Mouse (Mus musculus) ovary, adult 18-20 months (tissue): Measurements from ENCODE around the gene P2rx4.

Experiments used
- DNase-seq: peaks from one replicate; pipeline ENCODE4 v3.0.0; 2022; ENCODE audit warnings: low spot score, mixed read lengths

Gene P2rx4

DNA sequence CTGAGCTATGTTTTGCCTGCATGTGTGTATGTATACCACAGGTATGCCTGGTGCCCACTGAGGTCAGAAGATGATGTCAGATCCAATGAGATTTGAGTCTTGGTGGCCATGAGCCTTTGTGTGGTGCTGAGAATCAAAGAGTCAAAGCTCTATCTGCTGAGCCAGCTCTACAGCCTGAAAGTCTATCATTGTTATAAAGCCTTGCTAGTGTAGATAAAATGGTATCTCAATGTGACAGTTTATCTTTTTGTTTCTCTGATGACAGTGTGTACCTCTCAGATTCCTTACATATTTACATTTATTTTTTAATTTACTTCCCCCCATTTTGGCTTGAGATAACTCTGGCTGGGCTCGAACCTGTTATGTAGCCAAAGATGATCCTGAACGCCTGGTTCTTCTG, 3.8 kb upstream of the P2rx4 start:
- no peak for DNase-seq

DNA sequence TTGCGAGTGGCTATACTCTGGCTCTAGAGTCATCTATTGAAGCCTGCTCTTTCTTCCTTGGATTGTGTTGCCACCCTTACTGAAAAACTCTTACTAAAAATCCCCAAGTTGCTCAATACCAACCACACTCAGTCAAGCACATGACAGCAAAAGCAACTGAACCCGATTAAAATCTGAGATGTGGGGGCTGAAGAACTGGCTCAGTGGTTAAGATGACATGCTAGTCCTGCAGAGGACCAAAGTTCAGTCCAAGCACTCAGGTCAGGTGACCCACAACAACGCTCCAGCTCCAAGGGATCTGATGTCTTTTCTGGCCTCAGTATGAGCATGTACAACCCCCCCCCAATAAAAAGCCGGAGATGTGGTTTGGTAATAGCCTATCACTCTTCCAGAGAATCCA, 2.8 kb upstream of the P2rx4 start:
- DNase-seq: no peak

DNA sequence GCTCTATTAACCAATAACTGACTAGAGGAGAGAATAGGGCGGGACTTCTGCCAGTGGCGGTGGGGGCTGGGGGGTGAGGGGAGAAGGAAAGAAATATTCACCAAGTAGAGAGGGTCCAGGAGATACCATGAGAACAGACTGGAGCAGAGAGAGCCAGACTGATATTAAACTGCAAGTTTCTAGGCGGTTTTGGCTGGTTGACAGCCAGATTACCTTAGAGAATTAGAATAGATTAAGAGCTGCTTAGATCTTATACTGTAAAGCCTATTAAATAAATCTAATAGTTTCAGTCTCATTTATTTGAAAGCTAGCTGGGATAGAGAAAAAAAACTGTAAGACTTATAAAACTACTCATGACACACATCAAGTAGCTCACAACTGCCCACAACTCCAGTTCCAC, 2.2 kb upstream of the P2rx4 start:
- DNase-seq: no peak

DNA sequence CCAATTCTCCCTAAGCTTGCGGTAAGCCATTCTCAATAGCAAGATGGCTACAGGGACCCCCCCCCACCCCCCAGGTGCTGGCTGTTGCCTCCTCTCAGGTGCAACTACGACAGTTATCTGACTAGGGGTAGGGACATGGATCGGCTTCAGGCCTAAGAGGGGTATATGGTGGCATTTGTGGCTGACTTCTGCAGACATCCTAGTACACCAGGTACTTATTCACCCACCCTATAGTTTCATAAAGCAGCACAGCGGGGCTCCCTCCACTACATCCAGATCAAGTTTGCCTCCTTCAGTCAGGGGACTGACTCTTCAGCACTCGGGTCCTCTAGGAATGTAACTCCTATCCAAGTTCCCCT, 448 bp upstream of the P2rx4 start:
- no peak for DNase-seq

DNA sequence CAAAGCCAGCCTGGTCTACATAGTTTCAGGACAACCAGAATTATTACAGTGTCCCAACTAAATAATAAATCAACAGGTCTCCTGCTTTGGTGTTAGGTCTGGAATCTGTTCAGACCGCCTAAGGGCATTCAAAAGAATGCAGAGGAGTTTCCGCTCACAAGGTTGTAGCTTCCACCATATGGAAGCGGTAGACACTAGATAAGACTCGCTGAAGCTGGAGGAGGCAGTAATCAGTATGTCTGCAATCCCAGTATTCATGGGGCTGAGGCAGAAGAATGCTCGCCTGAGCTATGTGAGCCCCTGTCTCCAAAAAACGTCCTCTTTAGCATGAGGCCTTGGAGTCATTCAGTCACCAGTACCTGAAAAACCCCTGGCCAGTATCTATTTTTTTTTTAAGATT, 1.5 kb downstream of the P2rx4 start:
- DNase-seq: no peak

DNA sequence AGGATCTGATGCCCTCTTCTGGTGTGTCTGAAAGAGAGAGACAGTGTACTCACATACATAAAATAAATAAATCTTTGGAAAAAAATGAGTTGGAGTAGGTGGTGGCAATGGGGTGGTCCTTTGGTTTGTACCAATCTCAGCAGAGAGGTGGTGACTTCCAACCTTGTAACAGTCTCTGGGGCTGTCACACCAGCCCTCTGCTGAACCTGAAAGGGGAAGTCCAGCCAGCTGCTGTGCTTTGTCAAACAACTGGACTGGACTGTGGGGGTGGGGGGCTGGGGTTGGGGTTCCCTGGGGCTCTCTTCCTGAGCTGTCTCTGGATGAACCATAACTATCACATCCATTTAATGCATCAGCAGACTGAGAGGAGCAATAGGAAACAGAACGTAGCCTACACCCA, 8.4 kb downstream of the P2rx4 start:
- DNase-seq: no peak

DNA sequence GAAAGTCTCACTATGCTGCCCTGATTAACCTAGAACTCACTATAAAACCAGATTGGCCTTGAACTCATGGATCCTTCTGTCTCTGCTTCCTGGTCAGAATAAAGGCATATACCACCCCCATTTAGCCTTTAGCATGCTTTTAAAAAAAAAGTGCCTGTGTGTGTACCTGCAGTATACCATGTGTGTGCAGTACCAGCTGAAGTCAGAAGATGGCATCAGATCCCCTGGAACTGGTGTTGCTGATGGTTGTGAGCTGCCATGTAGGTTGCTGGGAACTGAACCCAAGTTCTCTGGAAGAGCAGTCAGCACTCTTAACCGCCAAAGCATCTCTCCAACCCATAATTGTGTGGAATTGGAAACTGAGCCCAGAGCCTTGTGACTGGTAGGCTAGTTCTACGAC, 9.4 kb downstream of the P2rx4 start:
- DNase-seq: no peak

DNA sequence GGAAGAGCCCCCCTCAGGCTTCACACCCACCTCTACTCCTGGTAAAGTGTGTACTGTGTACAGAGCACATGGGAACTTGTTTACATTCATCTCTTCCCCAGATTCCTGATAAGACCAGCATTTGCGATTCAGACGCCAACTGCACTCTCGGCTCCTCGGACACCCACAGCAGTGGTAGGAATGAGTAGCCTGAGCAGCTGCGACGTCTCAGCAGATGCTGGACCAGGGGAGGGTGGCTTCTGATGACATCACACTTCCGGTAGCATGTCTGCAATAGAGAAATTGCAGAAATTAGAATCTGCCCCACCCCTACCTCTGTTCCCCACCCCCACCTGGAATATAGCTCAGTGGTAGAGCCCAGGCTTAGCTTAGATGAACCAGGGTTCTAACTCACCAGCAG, 11.1 kb downstream of the P2rx4 start:
- DNase-seq: no peak

DNA sequence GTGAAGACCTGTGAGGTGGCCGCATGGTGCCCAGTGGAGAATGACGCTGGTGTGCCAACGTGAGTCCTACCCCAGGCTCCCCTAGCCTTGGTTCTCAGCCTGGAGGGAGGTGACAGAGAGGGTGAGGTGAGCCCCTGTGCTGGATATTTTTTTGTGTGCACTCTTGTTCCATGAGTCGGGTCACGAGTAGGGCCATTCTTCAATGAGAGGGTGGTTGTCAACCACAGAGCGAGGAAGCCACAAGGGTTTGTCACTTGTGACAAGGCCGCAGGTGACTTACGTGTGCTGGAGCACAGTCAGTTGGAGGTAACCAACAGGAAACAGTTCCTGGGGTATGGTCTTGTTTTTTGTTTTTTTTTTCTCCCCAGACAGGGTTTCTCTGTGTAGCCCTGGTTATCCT, 11.8 kb downstream of the P2rx4 start:
- DNase-seq: no peak

DNA sequence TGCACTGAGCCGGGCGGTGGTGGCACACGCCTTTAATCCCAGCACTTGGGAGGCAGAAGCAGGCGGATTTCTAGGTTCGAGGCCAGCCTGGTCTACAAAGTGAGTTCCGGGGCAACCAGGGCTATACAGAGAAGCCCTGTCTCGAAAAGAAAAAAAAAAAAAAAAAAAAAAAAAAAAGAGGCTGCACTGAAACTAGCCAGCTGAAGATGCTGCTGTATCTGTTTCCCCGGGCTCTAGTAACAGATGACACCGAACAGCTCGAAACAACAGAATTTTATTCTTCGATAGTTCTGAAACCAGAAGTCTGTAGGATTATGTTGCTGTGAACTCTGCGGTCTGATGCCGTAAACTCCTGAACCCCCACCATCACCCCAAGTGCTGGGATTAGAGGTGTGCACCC, 18.1 kb downstream of the P2rx4 start:
- no peak for DNase-seq

DNA sequence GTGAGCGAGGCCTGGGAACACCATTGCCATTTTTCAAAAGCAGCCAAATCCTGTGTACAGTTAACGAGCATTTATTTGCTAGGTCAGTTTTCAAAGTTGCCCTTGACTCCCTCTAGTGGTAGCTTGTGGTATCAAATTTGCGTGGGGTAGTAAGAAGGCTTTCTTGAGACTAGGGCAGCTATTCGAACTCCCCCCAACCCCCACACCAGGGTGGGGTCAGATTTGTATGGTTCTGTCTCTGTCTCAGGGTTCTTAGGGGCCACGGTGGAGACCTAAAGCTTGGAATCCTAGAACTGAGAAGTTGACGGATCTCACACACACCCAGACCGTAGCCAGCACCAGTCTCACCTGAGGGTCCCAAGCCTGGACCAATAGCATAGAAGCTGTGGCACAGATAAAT, 18.7 kb downstream of the P2rx4 start:
- DNase-seq: no peak

DNA sequence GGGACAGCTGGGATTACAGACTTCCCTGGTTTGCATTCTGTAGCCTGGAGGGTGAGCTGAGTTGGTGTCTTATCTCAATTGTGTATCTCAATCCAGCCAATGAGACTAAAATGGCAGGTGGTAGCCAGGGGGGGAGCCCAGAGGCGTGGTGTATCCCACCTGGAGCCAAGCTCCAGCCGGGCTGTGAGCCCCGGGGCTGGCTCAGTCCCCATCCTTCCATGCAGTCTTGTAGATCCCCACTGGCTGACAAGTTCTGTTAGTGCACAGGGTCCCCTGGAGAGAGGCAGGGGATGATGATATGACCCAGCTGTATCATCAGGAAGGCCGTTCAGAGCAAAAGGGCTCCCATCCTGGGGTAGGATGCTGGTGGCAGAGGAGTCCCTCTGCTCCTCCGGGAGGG, 19.3 kb downstream of the P2rx4 start:
- no peak for DNase-seq

DNA sequence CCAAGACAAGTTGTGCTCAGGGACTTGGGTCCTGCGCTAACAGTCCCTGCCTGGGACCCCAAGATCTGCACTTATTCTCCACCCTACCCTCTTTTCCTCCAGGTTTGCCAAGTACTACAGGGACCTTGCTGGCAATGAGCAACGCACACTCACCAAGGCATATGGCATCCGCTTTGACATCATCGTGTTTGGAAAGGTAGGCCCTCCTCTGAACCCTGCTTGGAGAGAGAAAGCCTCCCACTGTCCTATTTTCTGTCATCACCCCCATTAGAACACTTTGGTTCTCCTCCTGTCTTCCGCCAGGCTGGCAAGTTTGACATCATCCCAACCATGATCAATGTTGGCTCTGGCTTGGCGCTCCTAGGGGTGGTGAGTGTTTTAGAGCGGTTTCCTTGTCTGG, 19.8 kb downstream of the P2rx4 start:
- DNase-seq: no peak

DNA sequence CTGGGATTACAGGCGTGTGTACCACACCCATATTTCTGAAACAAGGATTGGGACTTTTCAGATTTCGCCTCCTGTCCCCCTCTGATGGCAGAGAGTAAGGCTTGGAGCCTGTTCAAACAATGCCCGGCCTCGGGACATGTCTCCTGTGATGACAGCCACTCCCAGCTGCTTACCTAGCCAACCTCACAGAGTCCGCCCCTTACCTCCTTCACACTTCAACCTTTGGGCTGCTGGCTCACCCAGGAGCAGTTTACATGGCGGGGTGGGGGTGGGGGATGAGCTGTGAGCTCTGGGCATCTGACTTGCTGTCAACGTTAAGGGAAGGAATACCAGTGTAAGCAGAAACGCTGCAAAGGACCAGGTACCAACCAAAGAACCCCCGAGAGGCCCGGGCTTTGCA, 23.4 kb downstream of the P2rx4 start:
- no peak for DNase-seq

DNA sequence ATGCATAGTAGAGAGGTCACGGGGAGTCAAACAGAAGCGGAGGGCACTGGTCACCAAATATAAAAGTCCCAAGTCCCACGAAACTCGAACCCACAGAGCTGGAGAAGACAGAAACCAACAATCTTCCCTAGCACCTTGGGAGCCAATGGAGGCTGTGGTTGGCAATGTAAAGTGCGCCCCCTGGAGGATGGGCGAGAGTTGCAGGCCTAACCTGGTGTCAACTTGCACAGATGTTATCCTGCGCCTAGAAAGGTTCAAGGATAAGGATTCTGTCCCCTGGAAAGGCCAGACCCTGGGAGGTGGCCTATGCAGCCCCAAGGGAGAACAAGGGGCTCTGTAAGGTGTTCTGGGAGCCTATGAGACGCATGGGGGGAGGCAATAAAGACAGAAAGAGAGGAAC, 24.0 kb downstream of the P2rx4 start:
- no peak for DNase-seq

DNA sequence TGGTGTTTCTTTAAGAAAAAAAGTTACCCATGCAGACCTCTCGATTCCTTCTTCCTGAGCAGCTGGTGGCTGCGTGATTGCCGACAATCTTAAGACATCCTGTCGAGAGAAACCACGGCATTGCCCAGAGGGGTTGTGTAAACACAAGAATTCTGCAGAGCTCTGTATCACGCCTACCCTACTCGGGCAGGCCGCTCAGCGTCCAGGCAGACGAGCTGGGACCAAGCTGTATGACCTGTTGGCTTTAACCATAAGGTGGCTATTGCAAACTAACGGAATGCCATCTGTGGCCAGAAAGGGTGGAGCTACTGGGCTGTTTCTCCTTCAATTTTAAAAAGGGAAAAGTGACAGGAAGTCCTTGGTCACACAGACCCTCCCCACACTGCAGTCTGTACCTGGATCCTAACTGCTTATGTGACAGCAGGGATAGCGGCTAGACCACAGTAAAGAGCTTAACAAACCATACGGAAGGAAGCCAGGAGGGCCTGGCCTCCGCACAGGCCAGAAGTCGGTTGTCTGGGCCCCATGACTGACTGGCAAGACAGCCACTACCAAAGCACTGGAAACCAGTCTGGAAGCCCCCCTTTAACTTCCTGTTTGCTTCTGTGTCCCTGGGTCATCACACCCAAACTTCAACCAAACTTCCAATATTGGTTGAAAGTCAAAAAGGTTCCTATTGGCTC, 24.8 kb downstream of the P2rx4 start:
- DNase-seq: no peak

DNA sequence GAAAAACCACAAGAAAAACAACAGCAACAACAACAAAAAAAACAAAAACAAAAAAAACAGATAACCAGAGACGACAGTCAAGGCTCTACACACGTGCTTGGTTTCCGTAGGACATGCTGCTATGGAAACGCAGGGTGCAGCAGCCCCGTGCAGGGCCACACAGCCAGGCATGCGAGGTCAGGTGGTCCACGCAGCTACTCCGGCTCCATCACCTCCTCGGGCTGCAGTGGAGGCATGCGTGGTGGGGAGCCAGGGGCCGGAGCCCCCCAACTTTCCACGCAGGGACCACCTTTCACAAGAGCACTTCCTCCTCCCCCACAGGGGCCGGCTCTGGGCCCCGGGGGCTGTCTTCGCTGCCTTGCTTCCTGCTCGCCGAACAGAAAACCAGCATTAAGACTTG, 26.5 kb downstream of the P2rx4 start:
- no peak for DNase-seq

DNA sequence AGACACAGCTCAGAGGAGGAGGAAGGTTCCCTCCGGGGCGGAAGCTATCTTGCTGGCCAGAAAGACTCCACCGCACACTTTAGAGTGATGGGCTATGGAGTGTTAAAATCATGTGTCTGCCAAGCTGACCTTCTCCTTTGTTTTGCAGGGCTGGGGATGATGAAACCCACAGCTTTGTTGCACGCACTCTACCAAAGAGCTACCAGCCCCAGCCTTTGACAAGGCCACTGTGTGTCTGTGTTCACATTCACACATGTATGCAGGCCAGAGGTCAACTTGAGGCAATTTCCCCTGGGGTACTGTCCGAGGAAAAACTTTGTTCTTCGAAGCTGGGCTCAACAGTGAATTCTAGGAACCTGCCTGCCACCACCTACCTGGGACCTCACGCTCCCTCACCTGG, 28.5 kb downstream of the P2rx4 start:
- DNase-seq: no peak

DNA sequence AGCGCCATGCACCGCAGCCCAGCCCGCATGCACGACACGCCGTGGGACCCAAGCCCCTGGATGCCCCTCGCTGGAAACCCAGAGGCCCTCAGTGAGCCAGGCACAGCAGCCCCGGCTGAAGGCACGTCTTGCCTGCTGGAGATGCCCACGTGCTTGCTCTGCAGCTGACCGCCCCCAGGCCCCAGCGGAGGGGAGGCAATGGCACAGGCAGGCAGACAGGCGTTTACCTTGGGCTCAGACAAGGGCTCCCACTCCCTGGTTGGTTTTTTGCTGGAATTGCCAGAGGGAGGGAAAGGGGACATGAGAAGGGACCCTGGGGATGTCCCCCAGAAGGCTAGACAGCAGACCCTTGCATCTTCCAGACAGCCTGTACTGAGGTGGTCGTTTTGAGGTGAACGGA, 29.4 kb downstream of the P2rx4 start:
- DNase-seq: no peak

DNA sequence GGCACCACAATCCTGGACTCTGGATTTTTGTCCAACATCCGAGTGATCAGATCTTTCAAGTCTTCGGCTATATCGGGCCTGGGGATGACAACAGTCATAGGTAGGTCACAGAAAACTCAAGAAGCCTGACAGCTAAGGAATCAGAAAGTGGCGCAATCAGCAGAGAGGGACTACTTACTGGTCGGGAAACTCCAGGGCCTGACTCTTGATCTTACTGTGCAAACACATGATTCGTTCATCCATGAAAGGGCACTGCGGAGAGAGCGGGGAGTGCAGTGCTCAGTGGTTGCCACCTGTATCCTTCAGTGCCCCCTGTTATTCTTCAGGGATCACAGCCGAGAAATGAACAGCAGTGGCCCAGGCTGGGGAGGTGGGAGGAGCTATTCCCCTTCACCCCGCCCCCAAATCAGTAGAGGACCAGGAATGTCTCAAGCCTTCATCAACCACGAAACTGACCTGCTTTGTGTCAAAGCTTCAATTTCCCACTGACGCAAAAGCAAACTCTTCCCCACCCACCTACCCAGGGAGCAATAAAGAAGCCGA, 36.6 kb downstream of the P2rx4 start:
- no peak for DNase-seq

DNA sequence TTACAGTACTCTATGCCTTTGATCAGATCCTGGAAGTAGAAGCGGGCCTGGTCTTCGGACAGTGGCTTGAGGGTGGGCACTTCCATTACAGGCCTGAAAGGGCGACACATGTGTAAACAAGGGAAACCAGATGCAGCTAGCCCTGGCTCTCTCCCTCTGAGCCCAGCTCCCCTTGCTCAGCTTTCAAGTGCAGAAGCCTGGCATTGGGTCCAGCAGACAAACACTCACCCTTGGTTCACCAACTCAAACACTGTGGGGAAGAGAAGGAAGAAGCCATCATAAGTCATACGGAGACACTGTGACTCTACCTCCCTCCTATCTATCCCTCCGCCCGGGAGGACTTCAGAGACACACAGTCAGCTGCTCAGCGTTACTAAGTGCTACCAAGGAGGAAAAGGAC, 40.6 kb downstream of the P2rx4 start:
- no peak for DNase-seq

DNA sequence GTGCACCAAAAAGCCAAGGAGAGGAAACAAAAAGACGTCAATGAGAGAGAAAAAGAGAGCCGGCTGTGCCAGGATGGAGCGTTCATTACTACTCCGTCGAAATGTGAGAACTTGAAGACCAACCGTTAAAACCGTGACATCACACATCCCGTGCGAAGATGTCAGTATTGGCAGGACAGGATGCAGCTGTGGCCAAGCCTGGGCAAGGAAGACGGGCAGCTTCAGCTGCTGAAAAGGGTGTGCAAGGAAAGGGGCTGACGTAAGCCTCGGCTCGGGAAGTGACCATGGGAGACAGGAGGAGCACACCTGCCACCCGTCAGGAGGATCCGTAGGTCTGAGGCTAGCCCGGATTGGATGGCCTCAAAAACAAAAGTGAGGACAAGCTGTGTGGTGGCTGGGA, 47.1 kb downstream of the P2rx4 start:
- DNase-seq: no peak

DNA sequence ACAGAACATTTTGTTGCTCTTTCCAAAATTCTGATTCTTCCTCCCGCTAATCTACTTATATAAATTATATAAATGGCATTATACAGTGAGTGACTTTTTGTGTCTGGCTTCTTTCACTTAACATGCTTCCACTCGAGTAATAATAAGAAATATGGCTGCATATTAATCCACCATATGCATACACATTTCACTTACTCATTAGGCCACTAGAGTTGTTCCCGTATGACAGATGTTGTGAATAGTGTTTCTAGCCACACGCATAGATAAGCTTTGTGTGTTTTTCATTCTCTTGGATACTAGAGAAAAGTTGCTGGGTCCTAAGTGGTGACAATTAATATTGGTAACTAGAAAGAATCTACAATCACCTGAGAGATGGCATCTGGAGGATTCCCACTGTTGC, 48.3 kb downstream of the P2rx4 start:
- no peak for DNase-seq

DNA sequence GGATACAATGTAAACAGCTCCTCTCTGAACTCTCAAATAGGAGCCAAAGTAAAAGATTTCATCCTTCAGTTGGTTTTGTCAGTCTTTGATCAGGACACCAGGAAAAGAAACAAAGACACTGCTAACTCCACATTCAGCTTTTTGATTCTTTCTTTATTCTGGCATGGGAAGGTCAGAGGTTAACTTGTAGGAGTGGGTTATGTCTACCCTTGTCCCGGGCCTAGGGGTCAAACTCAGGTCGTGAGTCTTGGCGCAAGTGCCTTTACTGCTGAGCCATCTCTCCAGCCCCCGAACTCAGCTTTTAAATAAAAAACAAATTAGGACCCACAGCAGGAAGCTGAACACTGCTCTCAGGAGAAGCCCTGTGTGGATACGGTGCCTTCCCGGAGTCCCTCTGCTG, 48.8 kb downstream of the P2rx4 start:
- no peak for DNase-seq

DNA sequence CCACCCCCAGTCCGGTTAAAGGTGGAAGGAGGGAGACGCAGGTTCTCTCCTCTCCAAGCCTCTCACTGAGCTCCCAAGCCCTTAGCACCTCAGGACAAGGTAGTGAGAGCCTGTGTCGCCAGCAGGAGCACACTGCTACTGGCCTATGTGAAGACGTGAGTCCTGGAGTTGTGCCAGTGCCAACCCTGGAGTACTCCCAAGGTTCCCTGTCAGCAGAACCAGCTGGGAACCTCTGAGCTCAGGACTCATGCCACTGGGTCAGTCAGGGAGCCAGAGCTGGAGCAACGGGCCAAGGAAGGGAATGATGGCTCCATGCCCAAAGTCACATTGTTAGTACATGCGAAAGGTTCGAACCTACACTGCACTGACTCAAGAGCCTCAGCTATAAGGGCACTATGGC, 49.3 kb downstream of the P2rx4 start:
- DNase-seq: no peak
